Mouse (Mus musculus) midbrain, embryonic 12.5 days (tissue): ENCODE measurements around the gene 5330417C22Rik. TPM values are rescaled to one million over a fixed set of nuclear protein-coding genes. Genes with fewer than 3 reads are reported as not detected.
"Not testable (repeated sequence)": the region's sequence is repeated elsewhere in the genome, so short reads cannot be mapped to it uniquely, and the experiment has no call there.

Experiments used
- ATAC-seq: fragments of 200-750 bp; cut with Nextera tagmentation; 2 replicates; pipeline ENCODE4 v1.8.0; 2017; ENCODE audit warnings: low read depth, moderate TSS enrichment, moderate library complexity; ENCODE audit not compliant: low FRiP score
- H3K27ac ChIP-seq: fragments of 300-500 bp; sonication (generic); replicated peaks from 2 replicates; pipeline ENCODE4 v1.5.1; 2016; ENCODE audit warnings: mild to moderate bottlenecking
- H3K27me3 ChIP-seq: fragments of 300-500 bp; sonication (generic); 2 replicates; pipeline ENCODE4 v1.6.1; 2016; ENCODE audit warnings: mild to moderate bottlenecking
- H3K36me3 ChIP-seq: fragments of 300-500 bp; sonication (generic); 2 replicates; pipeline ENCODE4 v1.6.1; 2016
- H3K4me1 ChIP-seq: fragments of 300-500 bp; sonication (generic); 2 replicates; pipeline ENCODE4 v1.6.1; 2016
- H3K4me2 ChIP-seq: fragments of 300-500 bp; sonication (generic); replicated peaks from 2 replicates; pipeline ENCODE4 v1.6.1; 2016; ENCODE audit warnings: mild to moderate bottlenecking, moderate library complexity
- H3K4me3 ChIP-seq: fragments of 300-500 bp; sonication (generic); 2 replicates; pipeline ENCODE4 v1.5.1; 2016; ENCODE audit warnings: mild to moderate bottlenecking
- H3K9ac ChIP-seq: fragments of 300-500 bp; sonication (generic); replicated peaks from 2 replicates; pipeline ENCODE4 v1.6.1; 2016; ENCODE audit warnings: mild to moderate bottlenecking, moderate library complexity
- H3K9me3 ChIP-seq: fragments of 300-500 bp; sonication (generic); 2 replicates; pipeline ENCODE4 v1.6.1; 2016; ENCODE audit warnings: mild to moderate bottlenecking
- WGBS: fragments of 180-500 bp; shearing (Covaris S2); methylation state at CpG from one replicate; pipeline ENCODE4 v1.1.7; 2016; 5-methylcytosine and 5-hydroxymethylcytosine counted together
- polyA plus RNA-seq: library from polyadenylated mRNA; unstranded; fragments of >200 nt; fragmentation: Nextera tagmentation; extraction: Ambion mirVana; gene quantifications from 2 replicates; pipeline ENCODE4 v1.2.1, GENCODE M21; 2016

The 5330417C22Rik gene
- polyA plus RNA-seq, 1 experiment from 2014 or later = 4.9 TPM

GRCm38 (mm10) chr3:108518276-108518675 lies 18.1 kb downstream of the 5330417C22Rik start:
- ATAC-seq = no peak
- Histone ChIP-seq H3K36me3 (no peaks in the 10 kb centered on the region), H3K4me2 (no peak overlapping the region), H3K27ac (no peak overlapping the region), H3K4me3 (no peak overlapping the region), H3K9ac (no peak overlapping the region), H3K27me3 (no peaks in the 10 kb centered on the region), H3K4me1 (no peaks in the 10 kb centered on the region), H3K9me3 (no peaks in the 10 kb centered on the region)
- 56% methylated on average over 4 of the region's 4 CpGs for WGBS

DNA sequence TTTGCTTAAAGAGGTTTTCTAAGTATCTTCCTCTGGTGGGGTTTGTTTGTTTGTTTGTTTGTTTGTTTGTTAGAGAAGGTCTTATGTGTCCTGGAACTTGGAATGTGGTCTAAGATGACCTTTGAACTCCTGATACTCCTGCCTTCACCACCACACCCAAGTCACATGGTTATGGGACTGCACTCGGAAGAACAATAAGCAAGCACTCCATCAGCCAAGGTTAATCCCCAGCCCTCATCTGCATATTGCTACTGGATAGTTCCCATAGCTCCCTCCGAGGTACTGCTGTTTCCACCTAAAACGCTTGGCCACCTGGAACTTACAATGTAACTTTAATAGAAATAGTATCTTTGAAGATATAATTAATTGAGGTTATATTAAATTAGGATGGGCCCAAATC lies 22.9 kb downstream of the 5330417C22Rik start:
- WGBS = 58% methylated on average over 3 of the region's 3 CpGs
- H3K9ac ChIP-seq = no peak overlapping the region
- no peak overlapping the region for H3K4me3 ChIP-seq
- H3K4me2 ChIP-seq = no peak overlapping the region
- no peak overlapping the region for H3K27ac ChIP-seq
- H3K9me3 ChIP-seq = no peaks in the 10 kb centered on the region
- peaks cover 15% of the 10 kb centered on the region for H3K4me1 ChIP-seq
- H3K36me3 ChIP-seq = no peaks in the 10 kb centered on the region
- ATAC-seq = no peak
- H3K27me3 ChIP-seq = no peaks in the 10 kb centered on the region

DNA sequence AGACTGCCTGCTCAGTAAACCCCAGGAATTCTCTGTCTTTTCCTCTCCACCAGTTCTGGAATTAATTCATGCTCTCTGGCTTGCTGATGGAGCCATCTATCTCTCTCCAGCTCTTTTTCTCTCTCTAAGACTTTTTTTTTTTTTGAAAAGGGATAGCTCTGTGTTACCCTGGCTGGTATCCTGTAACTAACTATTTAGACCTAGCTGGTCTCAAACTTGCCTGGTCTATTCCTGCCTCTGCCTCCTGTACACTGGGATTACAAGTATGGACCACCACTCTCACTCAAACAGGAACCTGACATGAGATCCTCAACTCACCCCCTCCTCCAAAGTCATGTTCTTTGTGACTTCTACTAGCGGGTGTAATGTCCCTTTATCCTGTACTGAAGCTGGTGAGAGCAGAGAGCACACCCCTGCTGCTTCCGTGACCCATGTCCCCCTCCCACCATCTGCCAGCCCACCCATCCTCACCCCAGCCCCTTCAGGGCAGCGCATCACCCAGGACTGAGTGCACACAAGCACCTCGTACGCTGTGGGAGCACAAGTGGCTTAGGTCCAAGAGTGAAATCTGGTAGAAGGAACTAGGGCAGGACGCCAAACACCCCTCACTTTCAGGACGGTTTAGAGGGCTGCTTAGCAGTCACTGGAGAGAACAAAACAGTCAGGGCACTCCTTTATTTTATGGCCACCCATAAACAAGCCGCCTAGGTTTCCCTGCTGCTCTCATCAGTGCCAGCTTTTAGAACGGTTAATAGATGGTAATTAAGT lies 25.4 kb downstream of the 5330417C22Rik start:
- no peaks in the 10 kb centered on the region for H3K9me3 ChIP-seq
- H3K27me3 ChIP-seq = no peaks in the 10 kb centered on the region
- H3K4me3 ChIP-seq = no peak overlapping the region
- H3K9ac ChIP-seq = 0 out of 2 replicates have a peak overlapping the region, but pooled peaks have one; percentile 28
- WGBS = 15% methylated on average over 9 of the region's 9 CpGs
- H3K4me2 ChIP-seq = no peak overlapping the region
- no peaks in the 10 kb centered on the region for H3K36me3 ChIP-seq
- peak overlapping the region; percentile 35; the same call in 1 of the 2 replicates for H3K27ac ChIP-seq
- H3K4me1 ChIP-seq = peaks cover 15% of the 10 kb centered on the region
- ATAC-seq = 0 out of 2 replicates have a peak, but pooled peaks have one; percentile 54

DNA sequence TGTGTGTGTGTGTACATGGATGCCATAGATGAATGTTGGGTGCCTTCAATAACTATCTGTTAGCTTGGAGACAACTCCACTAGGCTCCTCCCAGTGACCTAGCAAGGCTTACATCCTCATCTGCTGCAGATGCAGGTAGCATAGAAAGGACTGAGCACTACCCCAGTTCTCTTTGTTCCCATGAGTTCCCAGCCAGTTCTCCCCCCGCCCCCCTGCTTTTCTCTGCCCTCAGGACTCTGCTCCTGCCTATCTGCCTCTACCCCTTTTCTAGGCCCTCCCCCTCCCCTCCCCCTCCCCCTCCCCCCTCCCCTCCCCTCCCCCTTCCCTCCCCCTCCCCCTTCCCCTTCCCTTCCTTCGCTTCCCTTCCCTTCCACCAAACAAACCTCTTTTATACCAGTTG lies 26.2 kb downstream of the 5330417C22Rik start:
- 56% methylated on average over 2 of the region's 2 CpGs for WGBS
- Histone ChIP-seq H3K4me1 (peaks cover 15% of the 10 kb centered on the region), H3K9me3 (no peaks in the 10 kb centered on the region), H3K4me2 (no peak overlapping the region), H3K4me3 (no peak overlapping the region), H3K27me3 (no peaks in the 10 kb centered on the region), H3K27ac (no peak overlapping the region), H3K9ac (no peak overlapping the region), H3K36me3 (no peaks in the 10 kb centered on the region)
- ATAC-seq = 0 out of 2 replicates have a peak, but pooled peaks have one; percentile 30

GRCm38 (mm10) chr3:108508745-108509474 lies 27.4 kb downstream of the 5330417C22Rik start:
- 77% methylated on average over 4 of the region's 4 CpGs for WGBS
- H3K9me3 ChIP-seq = no peaks in the 10 kb centered on the region
- H3K4me2 ChIP-seq = no peak overlapping the region
- H3K36me3 ChIP-seq = no peaks in the 10 kb centered on the region
- no peak overlapping the region for H3K27ac ChIP-seq
- no peak overlapping the region for H3K4me3 ChIP-seq
- ATAC-seq = no peak
- no peak overlapping the region for H3K9ac ChIP-seq
- H3K27me3 ChIP-seq = no peaks in the 10 kb centered on the region
- peaks cover 15% of the 10 kb centered on the region for H3K4me1 ChIP-seq

DNA sequence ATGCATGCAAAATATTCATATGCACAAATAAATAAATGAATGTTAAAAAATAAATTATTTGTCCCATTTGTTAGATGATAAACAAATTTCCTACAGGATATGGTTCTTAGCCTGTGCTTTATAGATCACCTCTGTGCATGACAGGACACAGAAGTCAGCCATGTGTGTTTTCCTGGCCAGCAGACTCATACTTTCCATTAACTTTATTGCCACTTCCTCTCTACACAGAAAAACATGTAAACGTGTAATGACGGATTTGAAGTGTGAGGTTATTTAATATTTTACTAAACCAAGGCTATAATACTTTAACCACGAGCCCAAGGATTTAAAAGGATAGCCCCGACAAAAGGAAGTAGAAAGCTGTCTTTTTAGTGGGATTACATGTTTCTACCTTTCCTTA lies 32.4 kb downstream of the 5330417C22Rik start:
- Histone ChIP-seq H3K4me3 (no peak overlapping the region), H3K27ac (no peak overlapping the region), H3K4me1 (no peaks in the 10 kb centered on the region), H3K9me3 (no peaks in the 10 kb centered on the region), H3K27me3 (no peaks in the 10 kb centered on the region), H3K9ac (no peak overlapping the region), H3K4me2 (no peak overlapping the region), H3K36me3 (no peaks in the 10 kb centered on the region)
- no peak for ATAC-seq
- 88% methylated on average over 4 of the region's 4 CpGs for WGBS

DNA sequence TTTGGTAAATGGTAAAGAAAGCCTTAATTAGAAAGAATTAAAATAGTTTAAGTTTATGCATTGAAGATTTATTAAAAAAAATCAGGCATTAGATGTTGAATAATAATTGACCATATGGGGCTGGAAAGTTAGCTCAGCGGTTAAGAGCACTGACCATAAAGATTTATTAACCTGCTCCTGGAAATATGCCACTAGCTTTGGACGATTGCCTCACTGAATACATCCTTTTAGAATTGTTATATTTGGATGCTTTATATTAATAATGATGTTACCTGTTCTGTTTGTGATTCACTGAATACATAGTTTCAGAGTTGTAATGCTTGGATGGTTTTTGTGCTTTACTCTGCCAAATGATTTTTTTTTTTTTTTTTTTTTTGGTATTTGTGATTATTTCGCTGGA lies 34.9 kb downstream of the 5330417C22Rik start:
- H3K4me3 ChIP-seq, H3K9ac ChIP-seq, H3K4me2 ChIP-seq, H3K36me3 ChIP-seq, H3K27ac ChIP-seq, H3K4me1 ChIP-seq, ATAC-seq, H3K9me3 ChIP-seq, H3K27me3 ChIP-seq: not testable (repeated sequence)
- 92% methylated on average over 3 of the region's 3 CpGs for WGBS

DNA sequence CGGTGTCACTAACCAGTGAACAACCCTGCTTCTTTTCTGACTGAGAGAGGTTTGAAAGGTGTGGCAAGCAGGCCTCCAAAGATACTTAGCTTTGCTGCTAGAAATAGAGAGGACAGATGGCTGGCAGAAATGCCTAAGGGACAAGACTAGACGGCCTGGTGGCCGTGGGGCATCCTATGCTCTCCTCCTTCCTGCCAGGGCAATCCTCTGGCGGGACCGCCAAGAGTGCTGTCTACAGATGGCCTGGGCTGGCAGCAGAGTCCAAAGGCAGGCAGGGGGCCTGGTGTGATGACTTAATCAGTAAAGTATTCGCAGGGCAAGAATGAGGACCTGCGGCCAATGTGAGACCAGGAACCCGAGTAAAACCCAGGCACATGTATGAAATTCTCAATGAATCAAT lies 36.5 kb downstream of the 5330417C22Rik start:
- Histone ChIP-seq H3K27ac (no peak overlapping the region), H3K27me3 (no peaks in the 10 kb centered on the region), H3K36me3 (no peaks in the 10 kb centered on the region), H3K9me3 (no peaks in the 10 kb centered on the region), H3K4me3 (no peak overlapping the region), H3K4me2 (no peak overlapping the region), H3K4me1 (peaks cover 8% of the 10 kb centered on the region; the same call in 1 of the 2 replicates), H3K9ac (no peak overlapping the region)
- ATAC-seq = no peak
- 58% methylated on average over 8 of the region's 8 CpGs for WGBS

DNA sequence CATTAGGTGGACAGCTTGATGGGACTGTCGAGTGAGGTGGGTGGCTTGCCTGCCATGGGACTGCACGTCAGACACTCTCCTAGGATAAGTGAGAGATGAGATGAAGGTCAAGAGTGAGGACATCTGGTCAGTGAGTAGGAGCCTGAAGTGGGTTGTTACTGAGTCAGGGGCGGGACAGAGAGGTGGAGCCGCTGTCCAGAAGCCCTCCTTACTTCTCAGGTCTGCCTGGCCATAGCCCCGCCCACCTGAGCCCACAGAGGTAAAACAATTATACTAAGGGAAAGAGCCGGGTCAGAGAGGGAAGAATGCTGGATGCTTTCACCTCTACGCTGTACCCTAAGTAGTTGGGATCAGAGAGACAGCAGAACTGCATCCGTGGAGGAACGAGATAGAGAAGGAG lies 38.7 kb downstream of the 5330417C22Rik start:
- peaks cover 8% of the 10 kb centered on the region; the same call in 1 of the 2 replicates for H3K4me1 ChIP-seq
- no peak overlapping the region for H3K9ac ChIP-seq
- H3K9me3 ChIP-seq = no peaks in the 10 kb centered on the region
- H3K4me3 ChIP-seq = no peak overlapping the region
- 43% methylated on average over 9 of the region's 9 CpGs for WGBS
- no peaks in the 10 kb centered on the region for H3K36me3 ChIP-seq
- no peak overlapping the region for H3K27ac ChIP-seq
- ATAC-seq = no peak
- H3K27me3 ChIP-seq = no peaks in the 10 kb centered on the region
- H3K4me2 ChIP-seq = no peak overlapping the region

DNA sequence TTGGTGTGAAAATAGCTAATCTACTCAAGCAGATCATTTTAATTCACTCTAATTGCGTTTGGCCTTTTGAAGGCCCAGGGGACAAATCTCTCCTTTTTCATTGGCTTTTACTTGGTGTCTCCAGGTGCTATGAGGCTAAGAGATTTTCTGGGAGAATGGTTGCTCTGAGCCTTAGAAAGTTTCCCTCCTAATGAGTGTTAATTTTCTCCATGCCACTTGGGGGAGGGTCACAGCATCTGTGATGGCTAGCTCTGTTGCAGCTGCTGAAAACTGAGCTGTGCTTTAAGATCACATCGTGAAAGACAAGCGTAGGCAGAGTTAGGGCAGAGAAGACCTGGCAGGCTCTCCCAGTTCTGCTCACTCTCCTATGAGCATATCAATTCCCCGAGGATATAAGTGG lies 40.9 kb downstream of the 5330417C22Rik start:
- Histone ChIP-seq H3K9ac (no peak overlapping the region), H3K4me2 (no peak overlapping the region), H3K9me3 (no peaks in the 10 kb centered on the region), H3K4me3 (no peak overlapping the region), H3K27me3 (no peaks in the 10 kb centered on the region), H3K27ac (no peak overlapping the region), H3K4me1 (peaks cover 8% of the 10 kb centered on the region; the same call in 1 of the 2 replicates), H3K36me3 (no peaks in the 10 kb centered on the region)
- no peak for ATAC-seq
- WGBS = 39% methylated on average over 4 of the region's 4 CpGs

- Histone ChIP-seq H3K27me3 (no peaks in the 10 kb centered on the region), H3K4me1 (peaks cover 8% of the 10 kb centered on the region; the same call in 1 of the 2 replicates), H3K36me3 (no peaks in the 10 kb centered on the region), H3K9me3 (no peaks in the 10 kb centered on the region), H3K4me2 (no peak overlapping the region), H3K27ac (no peak overlapping the region), H3K4me3 (no peak overlapping the region), H3K9ac (no peak overlapping the region)
- no peak for ATAC-seq
- WGBS = 62% methylated on average over 9 of the region's 9 CpGs
Observed at GRCm38 (mm10) chr3:108494861-108495474, 41.4 kb downstream of the 5330417C22Rik start.

DNA sequence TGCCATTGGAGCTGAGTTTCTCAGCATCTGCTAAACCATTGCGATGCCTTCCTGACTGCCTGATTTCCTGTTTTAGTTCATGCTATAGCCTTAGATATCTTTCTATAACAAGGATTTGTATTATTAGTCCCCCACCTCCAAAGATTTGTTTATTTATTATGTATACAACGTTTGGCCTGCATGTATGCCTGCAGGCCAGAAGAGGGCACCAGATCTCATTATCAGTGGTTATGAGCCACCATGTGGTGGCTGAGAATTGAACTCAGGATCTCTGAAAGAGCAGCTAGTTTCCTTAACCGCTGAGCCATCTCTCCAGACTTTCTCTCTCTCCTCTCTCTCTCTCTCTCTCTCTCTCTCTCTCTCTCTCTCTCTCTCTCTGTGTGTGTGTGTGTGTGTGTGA lies 46.4 kb downstream of the 5330417C22Rik start:
- no peak overlapping the region for H3K9ac ChIP-seq
- no peak for ATAC-seq
- no peak overlapping the region for H3K27ac ChIP-seq
- H3K4me3 ChIP-seq = no peak overlapping the region
- WGBS = 38% methylated on average over 3 of the region's 3 CpGs
- H3K27me3 ChIP-seq = no peaks in the 10 kb centered on the region
- no peaks in the 10 kb centered on the region for H3K4me1 ChIP-seq
- H3K4me2 ChIP-seq = no peak overlapping the region
- no peaks in the 10 kb centered on the region for H3K36me3 ChIP-seq
- no peaks in the 10 kb centered on the region for H3K9me3 ChIP-seq
